22 mouse cellular contexts compared by ENCODE assay signal in the genomic region with DNA sequence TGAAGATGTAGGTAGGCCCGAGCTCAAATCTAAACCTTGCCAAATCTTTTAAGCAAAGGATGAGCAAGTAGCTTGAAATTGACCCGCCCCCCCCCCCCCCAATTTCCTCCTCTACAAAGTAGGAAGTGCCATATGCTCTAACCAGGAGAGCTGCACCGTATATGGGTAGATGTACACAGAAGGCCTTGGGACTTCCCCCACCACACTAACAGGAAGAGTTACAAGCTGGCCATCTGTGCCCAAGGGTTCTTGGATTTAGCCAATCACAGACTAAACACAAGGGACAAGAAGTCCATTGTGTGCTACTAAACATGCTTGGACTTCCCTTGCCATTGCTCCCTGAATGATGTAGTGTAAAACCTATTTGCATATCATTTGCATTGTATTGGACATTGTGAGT.
DNase-seq lines count a peak whose midpoint lies in the region; ATAC-seq and TF ChIP-seq lines count a peak whose summit lies in the region.
"Had no signal": no experiment of that assay in that cellular context is flagged by ENCODE, and none has a peak within 500 bp of the region (broad histone marks: within the 10 kb centered on the region; RNA-seq: fewer than 3 reads in every experiment).

No protein-coding gene starts in this region.

- peaks cover 6% of the 10 kb centered on the region; the same call in 1 of the 2 replicates for H3K4me1 ChIP-seq in liver, adult 2 months (ENCODE audit: control insufficient read depth, insufficient read depth, low read length)
- no peaks in the 10 kb centered on the region for H3K4me1 ChIP-seq in liver, embryonic 11.5 days (replicated peaks; ENCODE audit: control insufficient read depth, insufficient read depth, low read length)
- peaks cover 31% of the 10 kb centered on the region for H3K4me1 ChIP-seq in bone marrow macrophage, adult 2 months (ENCODE audit: control insufficient read depth, insufficient read depth, low read length)
- H3K4me1 ChIP-seq: forebrain, embryonic 12.5 days; midbrain, embryonic 10.5 days had no signal

- no peaks in the 10 kb centered on the region for H3K27me3 ChIP-seq in liver, adult 2 months (ENCODE audit: control insufficient read depth, insufficient read depth, low read length)
- no peaks in the 10 kb centered on the region for H3K27me3 ChIP-seq in liver, embryonic 11.5 days (replicated peaks; ENCODE audit: control insufficient read depth, insufficient read depth, low read length)
- H3K27me3 ChIP-seq: forebrain, embryonic 12.5 days; heart, embryonic 13.5 days; limb, embryonic 12.5 days had no signal

- peak; percentile 31 for DNase-seq in liver, adult 2 months (ENCODE audit: extremely low read depth, low read depth, low spot score)
- no peak for DNase-seq in liver, embryonic 11.5 days (ENCODE audit: low spot score)
- peak; percentile 65 to 70 for DNase-seq in B cell, adult 2 months
- DNase-seq in thymus, postnatal 10 days (ENCODE audit: low spot score in 2 of 2), result no peak
- DNase-seq in ovary, postnatal 14 days (ENCODE audit: low spot score), result no peak
- DNase-seq: adrenal gland, postnatal 14 days; cerebellum, adult 11-12 months; cerebellum, postnatal 25 days; gastrocnemius, adult 2 months; heart, adult 18-20 months; heart, postnatal 36 days; kidney, adult 11 months; lung, adult 18-20 months; thymus, postnatal 14 days had no signal

- H3K4me3 ChIP-seq in liver, adult 2 months (ENCODE audit: insufficient read depth, low read depth, low read length), result no peak overlapping the region
- no peak overlapping the region for H3K4me3 ChIP-seq in liver, embryonic 11.5 days (ENCODE audit: low read depth, low read length)
- no peak overlapping the region for H3K4me3 ChIP-seq in bone marrow macrophage, adult 2 months (ENCODE audit: insufficient read depth, low read length)
- H3K4me3 ChIP-seq: forebrain, embryonic 12.5 days; gastrocnemius, adult 2 months; heart, embryonic 13.5 days; limb, embryonic 12.5 days; midbrain, embryonic 10.5 days had no signal

- no peak for ATAC-seq in liver, embryonic 11.5 days (replicated peaks; ENCODE audit: low FRiP score)
- peak; percentile 54 for ATAC-seq in monocyte, adult 5-6 weeks (replicated peaks; ENCODE audit: insufficient number of reproducible peaks, low FRiP score, low TSS enrichment, poor library complexity, severe bottlenecking)
- no peak for ATAC-seq in megakaryocyte-erythroid progenitor cell, adult 5-6 weeks (replicated peaks; ENCODE audit: low FRiP score, low TSS enrichment, poor library complexity, severe bottlenecking)

- H3K36me3 ChIP-seq in liver, adult 2 months (ENCODE audit: control insufficient read depth, insufficient read depth, low read length), result peaks cover 2% of the 10 kb centered on the region; the same call in 1 of the 2 replicates
- no peaks in the 10 kb centered on the region; the same call in 1 of the 2 replicates for H3K36me3 ChIP-seq in liver, embryonic 11.5 days (ENCODE audit: control insufficient read depth, insufficient read depth, low read length)
- H3K36me3 ChIP-seq: forebrain, embryonic 12.5 days had no signal

- no peak for TF ChIP-seq POLR2A in liver, adult 2 months (IDR thresholded peaks at IDR 0.05; ENCODE audit: extremely low read depth, insufficient read depth, low read length)
- no peak for TF ChIP-seq POLR2A in bone marrow macrophage, adult 2 months (IDR thresholded peaks at IDR 0.05; ENCODE audit: borderline replicate concordance, low read depth, low read length)

- no peaks in the 10 kb centered on the region for H3K79me2 ChIP-seq in liver, adult 2 months (ENCODE audit: control insufficient read depth, insufficient read depth, low read length)

- H3K9ac ChIP-seq in liver, adult 2 months (ENCODE audit: low read depth, low read length), result no peak overlapping the region
- H3K9ac ChIP-seq in liver, embryonic 11.5 days (ENCODE audit: low read depth, low read length), result no peak overlapping the region
- H3K9ac ChIP-seq: forebrain, embryonic 12.5 days; heart, embryonic 13.5 days; hindbrain, embryonic 14.5 days; limb, embryonic 12.5 days had no signal

- H3K4me2 ChIP-seq in liver, embryonic 11.5 days, result no peak overlapping the region
- H3K4me2 ChIP-seq: forebrain, embryonic 12.5 days; heart, embryonic 13.5 days; hindbrain, embryonic 14.5 days; limb, embryonic 12.5 days had no signal

- no peak for TF ChIP-seq CTCF in liver, adult 2 months (IDR thresholded peaks at IDR 0.05; ENCODE audit: low read depth, low read length)
- TF ChIP-seq CTCF in bone marrow macrophage, adult 2 months (IDR thresholded peaks at IDR 0.05; ENCODE audit: low read depth, low read length), result no peak

- no peak overlapping the region for H3K27ac ChIP-seq in liver, adult 2 months (replicated peaks; ENCODE audit: insufficient read depth, low read depth, low read length)
- no peak overlapping the region for H3K27ac ChIP-seq in liver, embryonic 11.5 days (ENCODE audit: low read depth, low read length)
- 0 out of 2 replicates have a peak overlapping the region, but pooled peaks have one; percentile 16 for H3K27ac ChIP-seq in bone marrow macrophage, adult 2 months (ENCODE audit: insufficient read depth, low read depth, low read length)
- H3K27ac ChIP-seq: forebrain, embryonic 12.5 days; gastrocnemius, adult 2 months; heart, embryonic 13.5 days; hindbrain, embryonic 14.5 days; limb, embryonic 12.5 days; midbrain, embryonic 10.5 days had no signal

- no peaks in the 10 kb centered on the region for H3K9me3 ChIP-seq in liver, embryonic 11.5 days (ENCODE audit: control insufficient read depth, low read length)
- H3K9me3 ChIP-seq: forebrain, embryonic 12.5 days; midbrain, embryonic 10.5 days had no signal

- 53% methylated on average over 3 of the region's 3 CpGs for WGBS in liver, adult 2 months
- 55% methylated on average over 3 of the region's 3 CpGs for WGBS in liver, embryonic 11.5 days

Comparison
In these comparisons a context has a peak if more than half of its experiments do, and no peak if none do; other contexts are left out.
1. DNase-seq: peak in liver, adult 2 months (single experiment) and B cell, adult 2 months (2 of 2); none in liver, embryonic 11.5 days (single experiment), thymus, postnatal 10 days (0 of 2) and ovary, postnatal 14 days (single experiment).